Mouse (Mus musculus) CD4-positive, CD25-positive, alpha-beta regulatory T cell, adult 2 months (primary cell): ENCODE measurements around the gene Cdc14b.

Experiments used
- DNase-seq: peaks from one replicate; pipeline ENCODE4 v3.0.0-alpha.2; 2012; ENCODE audit warnings: low read depth, low spot score

The Cdc14b gene

GRCm38 (mm10) chr13:64178746-64179652 lies 96.1 kb downstream of the Cdc14b start:
- DNase-seq: no peak

DNA sequence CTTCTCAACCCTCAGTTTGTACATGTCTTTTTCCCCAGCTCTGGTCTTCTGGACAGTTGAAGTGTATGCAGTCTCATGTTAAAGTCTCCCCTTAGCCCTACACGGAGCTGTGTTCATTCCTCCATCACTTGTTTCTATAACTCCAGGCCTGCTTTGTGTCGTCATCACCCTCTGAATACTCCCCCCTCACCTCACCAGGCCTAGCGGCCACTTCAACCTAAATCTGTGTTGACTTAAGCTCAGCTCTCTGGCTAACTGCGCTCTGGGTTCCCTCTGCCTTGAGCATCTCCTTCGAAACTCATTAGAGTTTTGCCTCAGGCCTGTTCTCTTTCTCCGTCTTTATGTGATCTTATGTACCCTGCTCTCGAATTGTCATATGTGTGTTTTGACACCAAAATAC lies 97.1 kb downstream of the Cdc14b start:
- no peak for DNase-seq

- no peak for DNase-seq
These were observed 105.3 kb downstream of the Cdc14b start for GRCm38 (mm10) chr13:64169746-64170145.

- no peak for DNase-seq
These were observed 111.9 kb downstream of the Cdc14b start for GRCm38 (mm10) chr13:64163147-64163715.

DNA sequence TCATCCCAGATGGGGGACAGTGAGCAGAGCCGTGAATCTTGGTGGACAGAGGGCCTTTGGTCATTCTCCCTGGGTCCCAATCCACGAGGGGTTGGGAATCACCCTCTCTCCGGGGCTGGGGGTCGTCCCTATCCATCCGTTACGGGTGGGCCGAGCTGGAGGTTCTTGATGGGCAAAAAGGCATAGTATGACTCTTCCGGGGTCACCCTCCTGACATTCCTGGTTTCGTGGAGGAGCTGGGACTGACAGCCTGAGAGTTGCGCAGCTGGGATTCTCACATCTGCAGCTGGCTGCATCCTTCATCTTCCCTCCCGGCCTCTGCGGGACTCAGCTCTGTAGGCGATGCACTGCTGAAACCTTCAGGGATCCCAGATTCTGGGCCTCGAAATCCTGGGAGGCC lies 112.5 kb downstream of the Cdc14b start:
- peak; percentile 14 for DNase-seq

DNA sequence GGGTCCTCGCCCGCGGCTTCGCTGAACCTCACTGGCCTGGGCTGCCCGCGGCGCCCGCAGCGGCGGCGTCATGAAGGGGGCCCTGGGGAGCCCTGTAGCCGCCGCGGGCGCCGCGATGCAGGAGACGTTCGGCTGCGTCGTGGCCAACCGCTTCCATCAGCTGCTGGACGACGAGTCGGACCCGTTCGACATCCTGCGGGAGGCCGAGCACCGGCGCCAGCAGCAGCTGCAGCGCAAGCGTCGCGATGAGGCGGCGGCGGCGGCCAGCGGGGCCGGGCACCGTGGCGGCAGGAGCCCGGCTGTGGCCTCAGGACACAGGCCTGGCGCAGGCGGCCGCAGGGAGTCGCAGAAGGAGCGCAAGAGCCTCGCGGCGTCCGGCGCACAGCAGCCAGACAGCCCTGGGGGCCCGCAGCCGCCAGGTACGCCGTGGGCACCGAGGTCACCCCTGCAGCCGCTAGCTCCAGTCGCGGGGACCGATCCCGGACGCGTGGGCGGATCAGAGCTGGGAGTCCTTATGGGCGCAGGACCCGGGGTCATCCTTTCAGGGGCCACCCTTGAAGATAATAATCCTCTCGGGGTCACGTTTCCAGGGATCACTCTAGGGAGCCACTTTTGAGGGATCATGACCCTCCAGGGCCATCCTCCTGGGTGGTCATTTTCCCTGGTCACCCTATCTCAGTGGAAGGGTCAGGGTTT lies 113.0 kb downstream of the Cdc14b start:
- no peak for DNase-seq

DNA sequence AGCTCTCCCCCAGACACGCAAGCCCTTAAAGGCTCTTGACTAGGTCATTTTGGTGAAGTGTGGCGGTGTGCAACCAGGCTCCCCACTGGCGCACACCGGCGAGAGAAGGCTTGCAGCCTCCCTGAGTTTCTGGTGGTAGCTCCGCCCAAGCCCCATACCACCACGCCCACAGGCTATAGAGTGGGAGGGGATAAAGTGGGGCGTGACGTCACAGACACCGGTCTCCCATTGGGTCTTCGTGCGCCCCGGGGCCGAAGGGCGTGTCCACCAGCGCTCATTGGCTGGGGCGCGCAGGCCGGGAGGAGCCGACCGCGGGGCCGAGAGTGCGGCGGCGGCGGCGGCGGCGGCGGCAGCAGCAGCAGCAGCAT lies 113.6 kb downstream of the Cdc14b start, which contains the start of gene Habp4:
TSS of gene Habp4 (plus strand) at position 277 of the 368 bp plus-strand sequence.
- DNase-seq: peak; percentile 99

- no peak for DNase-seq
These were observed 118.1 kb downstream of the Cdc14b start for GRCm38 (mm10) chr13:64156966-64157365.

GRCm38 (mm10) chr13:64155171-64155571 lies 119.9 kb downstream of the Cdc14b start:
- peak; percentile 31 for DNase-seq

GRCm38 (mm10) chr13:64154651-64155050 lies 120.4 kb downstream of the Cdc14b start:
- DNase-seq: no peak

DNA sequence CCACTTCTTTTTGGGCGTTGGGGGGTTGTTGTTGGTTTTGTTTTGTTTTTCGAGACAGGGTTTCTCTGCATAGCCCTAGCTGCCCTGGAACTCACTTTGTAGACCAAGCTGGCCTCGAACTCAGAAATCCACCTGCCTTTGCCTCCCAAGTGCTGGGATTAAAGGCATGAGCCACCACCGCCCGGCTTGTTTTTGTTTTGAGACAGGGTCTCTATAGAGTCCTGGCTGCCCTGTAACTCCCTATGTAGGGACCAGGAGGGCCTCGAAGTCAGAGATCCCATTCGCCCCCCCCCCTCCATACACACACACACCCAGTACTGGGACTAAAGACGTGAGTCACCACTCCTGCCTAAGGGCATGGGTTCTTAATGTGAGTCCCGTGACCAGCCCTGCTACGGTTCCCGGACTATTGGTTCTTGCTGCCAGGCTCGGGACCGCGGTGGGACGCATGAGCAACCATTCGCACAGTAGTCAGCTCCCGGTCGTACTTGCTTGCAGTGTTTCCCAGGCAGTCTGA lies 121.3 kb downstream of the Cdc14b start:
- peak; percentile 53 for DNase-seq

- peak; percentile 98 for DNase-seq
These were observed 121.9 kb downstream of the Cdc14b start, which contains the start of gene Zfp367 for GRCm38 (mm10) chr13:64153083-64153682. TSS of gene Zfp367 (minus strand) at chr13:64153202.

GRCm38 (mm10) chr13:64152671-64153082 lies 122.4 kb downstream of the Cdc14b start:
- peak; percentile 63 for DNase-seq

- peak; percentile 80 for DNase-seq
These were observed 122.8 kb downstream of the Cdc14b start for GRCm38 (mm10) chr13:64152241-64152669.

GRCm38 (mm10) chr13:64150121-64150520 lies 125.0 kb downstream of the Cdc14b start:
- peak; percentile 51 for DNase-seq
